Mouse (Mus musculus): ENCODE measurements at regions not wholly inside any gene's neighbourhood (a gene's known extent, or its start where the extent isn't known, plus 50 kb on each side); places are given as distances from the start of the nearest gene placed in this dataset.
A peak's percentile ranks its signal among the peaks of the same experiment; 100 is the strongest.

DNA sequence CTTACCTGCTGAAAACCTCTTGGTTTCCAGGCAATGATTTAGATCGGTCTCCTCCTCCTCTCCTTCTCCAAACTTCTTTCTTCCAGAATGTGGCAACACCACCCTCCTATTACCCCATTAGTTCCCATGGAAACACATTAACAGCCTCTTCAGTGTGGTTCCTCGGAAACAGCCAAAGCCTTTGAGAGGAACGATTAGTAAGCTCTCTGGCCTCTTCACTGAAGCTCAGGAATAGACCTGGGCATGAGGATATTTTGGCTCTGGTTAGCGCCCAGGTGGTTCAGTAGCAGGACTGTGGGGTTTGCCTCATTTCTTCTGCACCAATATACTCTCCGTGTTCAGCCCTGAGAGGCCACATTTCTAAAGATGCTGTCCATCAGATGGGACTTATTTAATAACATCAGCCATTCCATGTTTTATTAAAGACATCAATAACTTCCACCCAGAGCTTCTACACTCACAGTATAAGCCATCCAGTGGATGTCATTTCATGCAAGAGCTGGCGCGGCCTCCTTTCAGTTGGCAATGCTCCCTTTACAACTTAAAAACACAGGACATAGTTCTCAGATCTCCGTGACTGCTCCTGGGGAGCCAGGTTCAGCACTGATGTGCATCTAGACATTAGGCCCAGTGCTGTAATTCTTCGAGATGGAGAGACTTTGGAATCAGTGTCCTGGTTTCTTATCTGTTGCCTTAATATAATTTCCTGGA lies 52.9 kb upstream of the Tcl1b2 start:
- peak; percentile 67 for DNase-seq (ENCODE audit: low read depth, low spot score)

DNA sequence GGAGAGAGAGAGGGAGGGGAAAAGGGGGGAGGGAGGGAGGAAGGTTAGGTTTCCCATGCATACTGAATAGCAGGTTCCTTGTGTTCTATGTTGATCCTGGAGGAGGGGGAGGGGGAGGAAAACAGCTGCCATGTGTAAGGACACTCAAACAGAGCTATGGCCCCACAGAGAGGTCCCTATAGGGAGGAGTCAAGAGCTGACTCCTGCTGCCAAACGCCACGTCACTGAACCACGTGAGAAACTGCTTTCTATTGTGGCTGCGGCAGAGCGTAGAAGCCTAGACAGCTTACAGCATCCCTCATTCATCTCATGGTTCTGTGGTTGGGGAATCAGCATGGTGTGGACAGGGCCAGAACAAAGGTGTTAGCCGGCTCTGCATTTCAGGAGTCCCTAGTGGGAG lies 52.3 kb upstream of the Tcl1b2 start:
- no peak for DNase-seq (ENCODE audit: low read depth, low spot score)

Measured in telencephalon, adult 2 months (tissue).